Mouse (Mus musculus) activated CD4-positive, CD25-positive, alpha-beta regulatory T cell, adult 9 weeks (primary cell): ENCODE measurements around the gene Zfp853. TPM values are rescaled to one million over a fixed set of nuclear protein-coding genes. Genes with fewer than 3 reads are reported as not detected.

Experiments used
- polyA plus RNA-seq: library from polyadenylated mRNA; unstranded; fragments of 100-300 nt; shearing (Covaris generic); gene quantifications from one replicate; pipeline ENCODE4 v1.2.1, GENCODE M21; 2017

Zfp853 gene
- polyA plus RNA-seq, result not detected

GRCm38 (mm10) chr5:143293404-143293803, at the start of gene Zfp853:
Zfp853 (minus strand) TSS chr5:143293623.

GRCm38 (mm10) chr5:143328690-143329495, 35.5 kb upstream of the Zfp853 start, which contains the start of gene Zdhhc4:
Zdhhc4 (minus strand) TSS chr5:143329256.

GRCm38 (mm10) chr5:143314730-143315513, 21.5 kb upstream of the Zfp853 start, which contains the start of gene E130309D02Rik:
E130309D02Rik (minus strand) TSS chr5:143315360.

GRCm38 (mm10) chr5:143269363-143270150, 23.9 kb downstream of the Zfp853 start, which contains the start of gene Zfp316:
Zfp316 (minus strand) TSS chr5:143270022.

Other genes starting within 250 kb of the Zfp853 start
- gene Rnf216, start 180.6 kb downstream of the Zfp853 start, polyA plus RNA-seq, result 58.3 TPM
- gene Olfr718-ps1, start 146.0 kb downstream of the Zfp853 start, polyA plus RNA-seq, result 0.07 TPM
- gene Rbak, start 112.8 kb downstream of the Zfp853 start, polyA plus RNA-seq, result 16.5 TPM
- not detected for gene Spdye4b, start 112.6 kb downstream of the Zfp853 start, polyA plus RNA-seq
- not detected for gene Spdye4a, start 66.7 kb downstream of the Zfp853 start, polyA plus RNA-seq
- gene Zfp12, start 58.5 kb downstream of the Zfp853 start, polyA plus RNA-seq, result 10.5 TPM
- gene Zfp316, start 23.6 kb downstream of the Zfp853 start, polyA plus RNA-seq, result 0.12 TPM
- gene E130309D02Rik, start 21.7 kb upstream of the Zfp853 start, polyA plus RNA-seq, result 5.6 TPM
- 98.1 TPM for gene Zdhhc4, start 35.6 kb upstream of the Zfp853 start, polyA plus RNA-seq
- not detected for gene Grid2ip, start 63.7 kb upstream of the Zfp853 start, polyA plus RNA-seq
- gene Kdelr2, start 110.2 kb upstream of the Zfp853 start, polyA plus RNA-seq, result 34.8 TPM
- 16.0 TPM for gene Daglb, start 171.0 kb upstream of the Zfp853 start, polyA plus RNA-seq
- 20.0 TPM for gene Rac1, start 234.4 kb upstream of the Zfp853 start, polyA plus RNA-seq